Mouse (Mus musculus): ENCODE measurements around the gene 1190005I06Rik.

Gene 1190005I06Rik

GRCm38 (mm10) chr8:120667561-120668373 is 20.3 kb upstream of the 1190005I06Rik start, which contains the start of the genes Gm27021 and Cox4i1:
Gene Gm27021, minus strand, starts transcription at chr8:120668079.
Gene Cox4i1, plus strand, starts transcription at chr8:120668222.
- peak; percentile 96 to 97 for DNase-seq

GRCm38 (mm10) chr8:120666807-120667470 is 19.5 kb upstream of the 1190005I06Rik start:
- DNase-seq: no peak

GRCm38 (mm10) chr8:120665726-120666455 is 18.5 kb upstream of the 1190005I06Rik start:
- DNase-seq: peak in 1 of 2 experiments; percentile 71

GRCm38 (mm10) chr8:120664566-120664965 is 17.1 kb upstream of the 1190005I06Rik start:
- DNase-seq: no peak

- DNase-seq: no peak
Measured at GRCm38 (mm10) chr8:120657415-120657814, 10.0 kb upstream of the 1190005I06Rik start.

GRCm38 (mm10) chr8:120656322-120657052 is 9.1 kb upstream of the 1190005I06Rik start:
- no peak for DNase-seq

GRCm38 (mm10) chr8:120644663-120645062 is 2.8 kb downstream of the 1190005I06Rik start:
- DNase-seq: peak; percentile 45 to 70

GRCm38 (mm10) chr8:120642031-120642662 is 5.3 kb downstream of the 1190005I06Rik start:
- DNase-seq: no peak

GRCm38 (mm10) chr8:120641245-120641644 is 6.2 kb downstream of the 1190005I06Rik start:
- DNase-seq: no peak

GRCm38 (mm10) chr8:120634329-120634839 is 13.0 kb downstream of the 1190005I06Rik start:
- peak; percentile 76 to 93 for DNase-seq

GRCm38 (mm10) chr8:120633665-120634271 is 13.7 kb downstream of the 1190005I06Rik start:
- DNase-seq: no peak

GRCm38 (mm10) chr8:120632969-120633664 is 14.3 kb downstream of the 1190005I06Rik start:
- no peak for DNase-seq

GRCm38 (mm10) chr8:120631441-120632375 is 15.7 kb downstream of the 1190005I06Rik start:
- no peak for DNase-seq

- no peak for DNase-seq
Measured at GRCm38 (mm10) chr8:120630848-120631247, 16.6 kb downstream of the 1190005I06Rik start.

- DNase-seq: no peak
Measured at GRCm38 (mm10) chr8:120630031-120630430, 17.4 kb downstream of the 1190005I06Rik start.

- no peak for DNase-seq
Measured at GRCm38 (mm10) chr8:120627298-120627697, 20.1 kb downstream of the 1190005I06Rik start.

GRCm38 (mm10) chr8:120626461-120626860 is 21.0 kb downstream of the 1190005I06Rik start:
- DNase-seq: no peak

GRCm38 (mm10) chr8:120623608-120624007 is 23.8 kb downstream of the 1190005I06Rik start:
- DNase-seq: no peak

GRCm38 (mm10) chr8:120622161-120622560 is 25.3 kb downstream of the 1190005I06Rik start:
- no peak for DNase-seq
